Mouse (Mus musculus): ENCODE data around the gene Zfp330.

The Zfp330 gene

GRCm38 (mm10) chr8:82774093-82774422, at the start of gene Zfp330:
Gene Zfp330, minus strand, starts transcription at chr8:82774160.
- DNase-seq, result peak; percentile 93 to 95

GRCm38 (mm10) chr8:82777945-82778344, 4.0 kb upstream of the Zfp330 start:
- DNase-seq, result no peak

- DNase-seq, result no peak
These were observed 3.4 kb upstream of the Zfp330 start for GRCm38 (mm10) chr8:82777406-82777805.

GRCm38 (mm10) chr8:82774482-82774881, 522 bp upstream of the Zfp330 start:
- DNase-seq, result peak; percentile 25 to 27

GRCm38 (mm10) chr8:82773332-82774092, 448 bp downstream of the Zfp330 start:
- no peak for DNase-seq

GRCm38 (mm10) chr8:82770886-82771285, 3.1 kb downstream of the Zfp330 start:
- DNase-seq, result no peak

- peak; percentile 65 to 83 for DNase-seq
These were observed 14.9 kb downstream of the Zfp330 start for GRCm38 (mm10) chr8:82759071-82759470.

- no peak for DNase-seq
These were observed 19.0 kb downstream of the Zfp330 start for GRCm38 (mm10) chr8:82754946-82755345.

GRCm38 (mm10) chr8:82746617-82747016, 27.3 kb downstream of the Zfp330 start:
- no peak for DNase-seq

- DNase-seq, result peak; percentile 52 to 56
These were observed 29.8 kb downstream of the Zfp330 start for GRCm38 (mm10) chr8:82743905-82744904.
